Mouse (Mus musculus) limb, embryonic 15.5 days (tissue): ENCODE measurements around the gene Trex1. TPM values are rescaled to one million over a fixed set of nuclear protein-coding genes. Genes with fewer than 3 reads are reported as not detected.

Experiments
- ATAC-seq: fragments of 200-750 bp; cut with Nextera tagmentation; 2 replicates; pipeline ENCODE4 v1.8.0; 2017; ENCODE audit warnings: low read depth, moderate TSS enrichment; ENCODE audit not compliant: insufficient number of reproducible peaks, low FRiP score, low TSS enrichment
- H3K27ac ChIP-seq: fragments of 300-500 bp; sonication (generic); 2 replicates; pipeline ENCODE4 v1.5.1; 2015; ENCODE audit warnings: moderate library complexity, mild to moderate bottlenecking, inconsistent platforms
- H3K27me3 ChIP-seq: fragments of 300-500 bp; sonication (generic); 2 replicates; pipeline ENCODE4 v1.6.1; 2015; ENCODE audit warnings: inconsistent platforms
- H3K36me3 ChIP-seq: fragments of 300-500 bp; sonication (generic); 2 replicates; pipeline ENCODE4 v1.6.1; 2015; ENCODE audit warnings: inconsistent platforms
- H3K4me1 ChIP-seq: fragments of 300-500 bp; sonication (generic); 2 replicates; pipeline ENCODE4 v1.6.1; 2015; ENCODE audit warnings: inconsistent platforms
- H3K4me2 ChIP-seq: fragments of 300-500 bp; sonication (generic); 2 replicates; pipeline ENCODE4 v1.6.1; 2015; ENCODE audit warnings: mild to moderate bottlenecking, inconsistent platforms
- H3K4me3 ChIP-seq: fragments of 300-500 bp; sonication (generic); 2 replicates; pipeline ENCODE4 v1.5.1; 2015; ENCODE audit warnings: mild to moderate bottlenecking, inconsistent platforms
- H3K9ac ChIP-seq: fragments of 300-500 bp; sonication (generic); 2 replicates; pipeline ENCODE4 v1.6.1; 2015; ENCODE audit warnings: inconsistent platforms
- H3K9me3 ChIP-seq: fragments of 300-500 bp; sonication (generic); 2 replicates; pipeline ENCODE4 v1.6.1; 2016; ENCODE audit warnings: inconsistent platforms
- WGBS: fragments of 180-500 bp; shearing (Covaris S2); methylation state at CpG from one replicate; pipeline ENCODE4 v1.1.7; 2015; 5-methylcytosine and 5-hydroxymethylcytosine counted together
- polyA plus RNA-seq: library from polyadenylated mRNA; unstranded; fragments of >200 nt; fragmentation: Nextera tagmentation; extraction: Ambion mirVana; gene quantifications from 2 replicates; pipeline ENCODE4 v1.2.1, GENCODE M21; 2015

Gene Trex1
- polyA plus RNA-seq, 1 experiment from 2014 or later: 16.0 TPM

GRCm38 (mm10) chr9:109082124-109082800 is 22.7 kb upstream of the Trex1 start, which contains the start of the genes Ccdc51 and Tma7:
Ccdc51 (plus strand) TSS chr9:109082493.
Tma7 (minus strand) TSS chr9:109082587.
- H3K4me1 ChIP-seq: peaks cover 20% of the 10 kb centered on the region
- H3K27me3 ChIP-seq: no peaks in the 10 kb centered on the region
- peak within 1 kb of the TSS; percentile 77 for H3K4me3 ChIP-seq
- peak within 1 kb of the TSS; percentile 81 for H3K27ac ChIP-seq
- H3K36me3 ChIP-seq: peaks cover 24% of the 10 kb centered on the region
- WGBS: under 1% methylated on average over 37 of the region's 37 CpGs
- no peaks in the 10 kb centered on the region for H3K9me3 ChIP-seq
- H3K9ac ChIP-seq: peak within 1 kb of the TSS; percentile 83
- peak; percentile 93 for ATAC-seq
- H3K4me2 ChIP-seq: peak within 1 kb of the TSS; percentile 65

- no peaks in the 10 kb centered on the region for H3K27me3 ChIP-seq
- peak overlapping the region; percentile 77 for H3K4me3 ChIP-seq
- ATAC-seq: no peak
- peaks cover 20% of the 10 kb centered on the region for H3K4me1 ChIP-seq
- H3K4me2 ChIP-seq: peak overlapping the region; percentile 65
- no peaks in the 10 kb centered on the region for H3K9me3 ChIP-seq
- peak overlapping the region; percentile 83 for H3K9ac ChIP-seq
- 3% methylated on average over 11 of the region's 11 CpGs for WGBS
- H3K36me3 ChIP-seq: peaks cover 24% of the 10 kb centered on the region
- peak overlapping the region; percentile 81 for H3K27ac ChIP-seq
These were observed 22.2 kb upstream of the Trex1 start for GRCm38 (mm10) chr9:109081749-109082123.

GRCm38 (mm10) chr9:109080516-109080915 is 21.0 kb upstream of the Trex1 start:
- WGBS: 93% methylated on average over 3 of the region's 3 CpGs
- H3K36me3 ChIP-seq: peaks cover 24% of the 10 kb centered on the region
- H3K4me3 ChIP-seq: no peak overlapping the region
- no peak overlapping the region for H3K27ac ChIP-seq
- no peak for ATAC-seq
- H3K9me3 ChIP-seq: no peaks in the 10 kb centered on the region
- no peak overlapping the region for H3K9ac ChIP-seq
- no peaks in the 10 kb centered on the region for H3K27me3 ChIP-seq
- H3K4me1 ChIP-seq: peaks cover 20% of the 10 kb centered on the region
- H3K4me2 ChIP-seq: no peak overlapping the region

GRCm38 (mm10) chr9:109073661-109074573 is 14.4 kb upstream of the Trex1 start, which contains the start of gene Atrip:
Atrip (minus strand) TSS chr9:109074124.
- Histone ChIP-seq H3K9ac (peak within 1 kb of the TSS; percentile 88), H3K4me2 (peak within 1 kb of the TSS; percentile 83), H3K4me1 (peaks cover 15% of the 10 kb centered on the region), H3K4me3 (peak within 1 kb of the TSS; percentile 81), H3K27ac (peak within 1 kb of the TSS; percentile 73), H3K9me3 (no peaks in the 10 kb centered on the region), H3K36me3 (peaks cover 38% of the 10 kb centered on the region), H3K27me3 (no peaks in the 10 kb centered on the region)
- peak; percentile 95 for ATAC-seq
- WGBS: under 1% methylated on average over 56 of the region's 57 CpGs

- no peak overlapping the region for H3K4me3 ChIP-seq
These were observed 8.7 kb upstream of the Trex1 start for GRCm38 (mm10) chr9:109068095-109068735.

GRCm38 (mm10) chr9:109060898-109061295 is 1.4 kb upstream of the Trex1 start:
- Histone ChIP-seq H3K36me3 (peaks cover 80% of the 10 kb centered on the region), H3K9me3 (no peaks in the 10 kb centered on the region), H3K4me3 (no peak overlapping the region), H3K27me3 (no peaks in the 10 kb centered on the region), H3K27ac (no peak overlapping the region; the same call in 1 of the 2 replicates), H3K4me1 (peaks cover 21% of the 10 kb centered on the region), H3K4me2 (no peak overlapping the region), H3K9ac (no peak overlapping the region)
- no peak for ATAC-seq
- WGBS: 87% methylated on average over 5 of the region's 5 CpGs

More at GRCm38 (mm10) chr9:109068095-109068735, 8.7 kb upstream of the Trex1 start:
- no peak overlapping the region for H3K4me2 ChIP-seq
- H3K36me3 ChIP-seq: peaks cover 86% of the 10 kb centered on the region
- peaks cover 7% of the 10 kb centered on the region for H3K4me1 ChIP-seq
- no peaks in the 10 kb centered on the region for H3K9me3 ChIP-seq
- ATAC-seq: no peak
- H3K9ac ChIP-seq: no peak overlapping the region
- WGBS: 92% methylated on average over 3 of the region's 3 CpGs
- H3K27ac ChIP-seq: no peak overlapping the region
- no peaks in the 10 kb centered on the region for H3K27me3 ChIP-seq

GRCm38 (mm10) chr9:109060184-109060897 is 807 bp upstream of the Trex1 start:
- Histone ChIP-seq H3K27me3 (no peaks in the 10 kb centered on the region), H3K9ac (no peak overlapping the region), H3K36me3 (peaks cover 76% of the 10 kb centered on the region), H3K4me1 (peaks cover 24% of the 10 kb centered on the region), H3K4me3 (no peak overlapping the region), H3K27ac (peak overlapping the region; percentile 89; the same call in 1 of the 2 replicates), H3K4me2 (no peak overlapping the region), H3K9me3 (no peaks in the 10 kb centered on the region)
- ATAC-seq: no peak
- WGBS: 93% methylated on average over 16 of the region's 16 CpGs

GRCm38 (mm10) chr9:109058006-109058765 is 1.3 kb downstream of the Trex1 start:
- 0 out of 2 replicates have a peak overlapping the region, but pooled peaks have one; percentile 33 for H3K9ac ChIP-seq
- H3K36me3 ChIP-seq: peaks cover 57% of the 10 kb centered on the region
- H3K4me3 ChIP-seq: peak overlapping the region; percentile 41
- peak overlapping the region; percentile 51 for H3K4me2 ChIP-seq
- H3K27me3 ChIP-seq: no peaks in the 10 kb centered on the region
- peaks cover 35% of the 10 kb centered on the region for H3K4me1 ChIP-seq
- no peak for ATAC-seq
- 92% methylated on average over 19 of the region's 19 CpGs for WGBS
- H3K9me3 ChIP-seq: no peaks in the 10 kb centered on the region
- peak overlapping the region; percentile 89 for H3K27ac ChIP-seq

GRCm38 (mm10) chr9:109057543-109057942 is 2.0 kb downstream of the Trex1 start:
- Histone ChIP-seq H3K36me3 (peaks cover 57% of the 10 kb centered on the region), H3K9me3 (no peaks in the 10 kb centered on the region), H3K4me1 (peaks cover 35% of the 10 kb centered on the region), H3K4me2 (no peak overlapping the region), H3K9ac (no peak overlapping the region), H3K27me3 (no peaks in the 10 kb centered on the region), H3K27ac (no peak overlapping the region), H3K4me3 (no peak overlapping the region)
- 86% methylated on average over 5 of the region's 5 CpGs for WGBS
- ATAC-seq: no peak

GRCm38 (mm10) chr9:109056916-109057315 is 2.6 kb downstream of the Trex1 start:
- no peak overlapping the region for H3K9ac ChIP-seq
- H3K4me1 ChIP-seq: peaks cover 35% of the 10 kb centered on the region
- H3K36me3 ChIP-seq: peaks cover 59% of the 10 kb centered on the region
- WGBS: 79% methylated on average over 4 of the region's 4 CpGs
- no peaks in the 10 kb centered on the region for H3K9me3 ChIP-seq
- H3K27ac ChIP-seq: no peak overlapping the region
- H3K4me3 ChIP-seq: no peak overlapping the region
- no peaks in the 10 kb centered on the region for H3K27me3 ChIP-seq
- ATAC-seq: no peak
- H3K4me2 ChIP-seq: no peak overlapping the region
